Mouse (Mus musculus) hindbrain, embryonic 13.5 days (tissue): ENCODE measurements around the gene Tmpo. TPM values are rescaled to one million over a fixed set of nuclear protein-coding genes. Genes with fewer than 3 reads are reported as not detected.
"Not testable (repeated sequence)": the region's sequence is repeated elsewhere in the genome, so short reads cannot be mapped to it uniquely, and the experiment has no call there.

Experiments used
- ATAC-seq: fragments of 200-750 bp; cut with Nextera tagmentation; 2 replicates; pipeline ENCODE4 v1.8.0; 2017; ENCODE audit warnings: moderate TSS enrichment; ENCODE audit not compliant: low FRiP score
- H3K27ac ChIP-seq: fragments of 300-500 bp; sonication (generic); 2 replicates; pipeline ENCODE4 v1.5.1; 2015; ENCODE audit warnings: inconsistent platforms, mild to moderate bottlenecking, moderate library complexity
- H3K27me3 ChIP-seq: fragments of 300-500 bp; sonication (generic); 2 replicates; pipeline ENCODE4 v1.6.1; 2015; ENCODE audit warnings: mild to moderate bottlenecking, inconsistent platforms
- H3K36me3 ChIP-seq: fragments of 300-500 bp; sonication (generic); 2 replicates; pipeline ENCODE4 v1.6.1; 2015; ENCODE audit warnings: mild to moderate bottlenecking, inconsistent platforms
- H3K4me1 ChIP-seq: fragments of 300-500 bp; sonication (generic); replicated peaks from 2 replicates; pipeline ENCODE4 v1.6.1; 2015; ENCODE audit warnings: inconsistent platforms
- H3K4me2 ChIP-seq: fragments of 300-500 bp; sonication (generic); 2 replicates; pipeline ENCODE4 v1.6.1; 2015; ENCODE audit warnings: inconsistent platforms, mild to moderate bottlenecking, moderate library complexity
- H3K4me3 ChIP-seq: fragments of 300-500 bp; sonication (generic); 2 replicates; pipeline ENCODE4 v1.5.1; 2015; ENCODE audit warnings: mild to moderate bottlenecking, inconsistent platforms
- H3K9ac ChIP-seq: fragments of 300-500 bp; sonication (generic); 2 replicates; pipeline ENCODE4 v1.6.1; 2015; ENCODE audit warnings: mild to moderate bottlenecking, inconsistent platforms
- H3K9me3 ChIP-seq: fragments of 300-500 bp; sonication (generic); 2 replicates; pipeline ENCODE4 v1.6.1; 2016; ENCODE audit warnings: inconsistent platforms
- WGBS: fragments of 180-500 bp; shearing (Covaris S2); methylation state at CpG from one replicate; pipeline ENCODE4 v1.1.7; 2015; 5-methylcytosine and 5-hydroxymethylcytosine counted together
- polyA plus RNA-seq: library from polyadenylated mRNA; unstranded; fragments of >200 nt; fragmentation: Nextera tagmentation; extraction: Ambion mirVana; gene quantifications from 2 replicates; pipeline ENCODE4 v1.2.1, GENCODE M21; 2015

Gene Tmpo
- polyA plus RNA-seq, 1 experiment from 2014 or later: 129 TPM

DNA sequence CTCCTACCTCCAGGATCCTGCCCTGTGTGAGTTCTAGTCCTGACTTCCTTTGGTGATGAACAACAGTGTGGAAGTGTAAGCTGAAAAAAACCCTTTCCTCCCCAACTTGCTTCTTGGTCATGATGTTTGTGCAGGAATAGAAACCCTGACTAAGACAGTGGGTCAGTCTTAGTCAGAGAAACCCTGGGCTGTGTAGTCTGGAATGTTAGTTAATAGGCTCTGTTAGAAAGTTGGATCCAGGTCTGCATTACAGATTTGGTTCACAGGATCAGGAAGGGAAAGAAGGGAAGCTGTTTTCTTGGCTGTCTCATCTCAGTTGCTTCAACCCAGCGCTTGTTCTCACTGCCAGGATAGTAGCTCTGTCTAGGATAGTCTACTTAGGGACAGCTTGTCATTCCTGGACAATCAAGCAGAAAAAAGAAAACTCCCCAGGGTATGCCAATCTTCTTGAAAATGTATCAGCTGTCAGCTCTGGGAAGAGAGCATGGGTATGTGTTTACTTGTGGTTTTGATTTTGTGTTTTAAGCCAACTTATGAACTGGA is 18.2 kb upstream of the Tmpo start:
- WGBS: 82% methylated on average over 1 of the region's 1 CpGs
- no peak overlapping the region for H3K27ac ChIP-seq

GRCm38 (mm10) chr10:91197704-91198103 is 16.6 kb upstream of the Tmpo start:
- Histone ChIP-seq H3K4me2 (no peak overlapping the region), H3K27ac (no peak overlapping the region), H3K4me1 (no peaks in the 10 kb centered on the region), H3K9ac (no peak overlapping the region), H3K36me3 (no peaks in the 10 kb centered on the region), H3K4me3 (no peak overlapping the region), H3K9me3 (no peaks in the 10 kb centered on the region), H3K27me3 (no peaks in the 10 kb centered on the region)
- WGBS: 94% methylated on average over 8 of the region's 8 CpGs
- ATAC-seq: no peak

More for the DNA sequence above, 18.2 kb upstream of the Tmpo start:
- no peak overlapping the region for H3K4me2 ChIP-seq
- no peaks in the 10 kb centered on the region for H3K27me3 ChIP-seq
- no peaks in the 10 kb centered on the region for H3K4me1 ChIP-seq
- no peaks in the 10 kb centered on the region for H3K36me3 ChIP-seq
- H3K9me3 ChIP-seq: no peaks in the 10 kb centered on the region
- H3K4me3 ChIP-seq: no peak overlapping the region
- no peak for ATAC-seq
- no peak overlapping the region for H3K9ac ChIP-seq

GRCm38 (mm10) chr10:91196778-91197177 is 15.7 kb upstream of the Tmpo start:
- Histone ChIP-seq H3K4me2 (no peak overlapping the region), H3K27me3 (no peaks in the 10 kb centered on the region), H3K4me3 (no peak overlapping the region), H3K27ac (no peak overlapping the region), H3K4me1 (no peaks in the 10 kb centered on the region), H3K9me3 (no peaks in the 10 kb centered on the region), H3K9ac (no peak overlapping the region), H3K36me3 (no peaks in the 10 kb centered on the region)
- ATAC-seq: no peak
- WGBS: 94% methylated on average over 1 of the region's 1 CpGs

DNA sequence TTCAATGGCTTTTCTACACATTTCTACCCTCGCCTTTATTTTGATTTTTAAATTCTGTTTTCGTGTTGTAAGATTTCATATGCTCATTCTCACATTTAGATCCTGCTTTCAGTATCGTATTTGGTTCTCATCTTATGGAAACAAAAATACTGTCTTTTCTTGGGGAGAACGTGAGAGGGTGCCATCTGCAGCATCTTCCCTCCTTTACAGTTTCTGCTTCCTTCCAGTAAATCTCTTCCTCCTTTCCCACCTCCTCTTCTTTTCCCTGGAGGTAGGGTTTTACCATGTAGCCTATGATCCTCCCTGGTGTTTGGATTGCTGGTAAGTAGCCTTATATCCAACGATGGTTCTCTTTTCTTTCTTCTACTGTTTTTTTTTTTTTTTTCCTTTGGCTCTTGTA is 14.6 kb upstream of the Tmpo start:
- 92% methylated on average over 5 of the region's 5 CpGs for WGBS
- H3K9ac ChIP-seq: no peak overlapping the region
- no peaks in the 10 kb centered on the region for H3K9me3 ChIP-seq
- no peak overlapping the region for H3K27ac ChIP-seq
- H3K4me2 ChIP-seq: no peak overlapping the region
- H3K4me1 ChIP-seq: no peaks in the 10 kb centered on the region
- H3K27me3 ChIP-seq: no peaks in the 10 kb centered on the region
- ATAC-seq: no peak
- H3K4me3 ChIP-seq: no peak overlapping the region
- H3K36me3 ChIP-seq: no peaks in the 10 kb centered on the region

GRCm38 (mm10) chr10:91195091-91195490 is 14.0 kb upstream of the Tmpo start:
- Histone ChIP-seq H3K27me3 (no peaks in the 10 kb centered on the region), H3K4me3 (no peak overlapping the region), H3K9me3 (no peaks in the 10 kb centered on the region), H3K4me2 (no peak overlapping the region), H3K9ac (no peak overlapping the region), H3K36me3 (no peaks in the 10 kb centered on the region), H3K27ac (no peak overlapping the region), H3K4me1 (no peaks in the 10 kb centered on the region)
- no peak for ATAC-seq
- WGBS: 88% methylated on average over 14 of the region's 14 CpGs

DNA sequence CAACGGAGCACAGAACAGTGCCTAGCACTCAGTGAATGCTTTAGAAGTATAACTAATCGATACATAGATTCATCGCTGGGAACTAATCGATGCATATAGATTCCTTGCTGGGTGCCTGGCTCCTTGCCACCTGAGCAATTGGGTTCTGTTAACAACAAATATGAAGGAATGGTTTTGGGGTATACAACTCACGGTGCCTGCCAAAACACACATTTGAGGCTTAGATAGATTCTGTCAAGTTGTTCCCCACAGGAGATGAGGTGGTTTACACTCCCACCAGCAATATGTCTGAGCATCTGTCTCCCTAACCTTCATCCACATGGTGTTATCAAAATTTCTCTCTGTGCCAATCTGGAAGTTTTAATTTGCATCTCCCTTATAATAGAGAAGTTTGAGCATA is 10.7 kb upstream of the Tmpo start:
- 90% methylated on average over 5 of the region's 5 CpGs for WGBS
- Histone ChIP-seq H3K27me3 (no peaks in the 10 kb centered on the region), H3K9me3 (no peaks in the 10 kb centered on the region), H3K4me1 (peaks cover 6% of the 10 kb centered on the region), H3K4me2 (no peak overlapping the region), H3K4me3 (no peak overlapping the region), H3K36me3 (no peaks in the 10 kb centered on the region), H3K9ac (no peak overlapping the region), H3K27ac (no peak overlapping the region)
- no peak for ATAC-seq

DNA sequence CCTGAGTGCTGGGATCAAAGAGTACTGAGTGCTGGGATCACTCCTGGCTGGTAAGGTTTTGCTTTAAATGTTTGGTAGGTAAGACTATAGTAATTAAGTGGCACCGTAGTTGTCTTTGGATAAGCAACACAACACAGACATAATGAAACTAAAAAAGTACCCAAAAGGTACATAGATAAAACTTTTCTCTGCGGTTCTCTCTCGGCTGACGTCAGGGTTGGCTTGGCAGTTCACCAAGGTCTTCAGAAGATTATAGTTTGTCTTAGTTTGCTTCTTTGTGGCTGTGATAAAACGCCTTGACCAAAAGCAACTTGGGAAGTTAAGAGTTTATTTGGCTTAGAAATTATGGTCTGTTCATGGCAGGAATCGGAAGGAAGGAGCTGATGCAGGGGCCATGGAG is 8.4 kb upstream of the Tmpo start:
- Histone ChIP-seq H3K27me3 (no peaks in the 10 kb centered on the region), H3K4me1 (peaks cover 7% of the 10 kb centered on the region), H3K27ac (no peak overlapping the region), H3K4me2 (no peak overlapping the region), H3K9ac (no peak overlapping the region), H3K36me3 (no peaks in the 10 kb centered on the region), H3K4me3 (no peak overlapping the region), H3K9me3 (no peaks in the 10 kb centered on the region)
- ATAC-seq: no peak
- WGBS: 92% methylated on average over 6 of the region's 6 CpGs

DNA sequence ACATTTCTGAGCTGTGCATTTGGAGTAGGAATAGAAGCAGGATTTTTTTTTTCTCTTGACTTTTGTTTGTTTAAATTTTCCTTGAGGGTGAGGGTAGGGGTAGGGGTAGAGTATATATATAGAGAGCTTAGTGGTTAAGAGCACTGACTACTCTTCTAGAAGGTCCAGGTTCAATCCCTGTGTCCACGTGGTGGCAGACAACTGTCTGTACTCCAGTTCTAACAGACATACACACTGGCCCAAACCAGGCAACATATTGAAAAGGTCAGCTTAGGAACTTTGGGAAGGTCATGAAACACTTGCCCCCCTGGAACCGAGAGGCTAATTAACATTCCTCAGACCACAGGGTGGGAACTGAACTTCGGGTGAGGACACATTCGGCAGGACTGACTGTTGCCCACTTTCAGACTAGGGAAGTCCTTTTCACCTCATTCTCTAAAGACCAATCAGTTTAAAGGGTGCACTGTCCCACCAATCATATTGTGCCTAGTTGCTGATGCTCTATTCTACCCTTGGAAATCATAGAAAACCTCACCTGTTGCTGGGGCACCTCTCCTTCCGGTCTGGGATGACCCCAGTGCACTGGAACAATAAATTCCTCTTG is 7.7 kb upstream of the Tmpo start:
- WGBS: 84% methylated on average over 5 of the region's 5 CpGs

GRCm38 (mm10) chr10:91187872-91188271 is 6.8 kb upstream of the Tmpo start:
- ATAC-seq: peak; percentile 45; the same call in 1 of the 2 replicates
- H3K27me3 ChIP-seq: no peaks in the 10 kb centered on the region
- WGBS: under 1% methylated on average over 15 of the region's 15 CpGs
- H3K4me1 ChIP-seq: peaks cover 18% of the 10 kb centered on the region
- H3K4me3 ChIP-seq: peak overlapping the region; percentile 29
- no peaks in the 10 kb centered on the region for H3K9me3 ChIP-seq
- H3K9ac ChIP-seq: peak overlapping the region; percentile 75
- H3K4me2 ChIP-seq: peak overlapping the region; percentile 52
- H3K27ac ChIP-seq: peak overlapping the region; percentile 96
- no peaks in the 10 kb centered on the region for H3K36me3 ChIP-seq

More for the DNA sequence above, 7.7 kb upstream of the Tmpo start:
- H3K4me2 ChIP-seq: no peak overlapping the region
- H3K9me3 ChIP-seq: no peaks in the 10 kb centered on the region
- H3K9ac ChIP-seq: no peak overlapping the region
- ATAC-seq: no peak
- H3K27ac ChIP-seq: peak overlapping the region; percentile 96
- no peaks in the 10 kb centered on the region for H3K36me3 ChIP-seq
- H3K4me3 ChIP-seq: no peak overlapping the region
- H3K4me1 ChIP-seq: peaks cover 8% of the 10 kb centered on the region
- H3K27me3 ChIP-seq: no peaks in the 10 kb centered on the region

- peaks cover 19% of the 10 kb centered on the region for H3K4me1 ChIP-seq
- 17% methylated on average over 10 of the region's 10 CpGs for WGBS
- no peaks in the 10 kb centered on the region for H3K9me3 ChIP-seq
- ATAC-seq: peak; percentile 30; the same call in 1 of the 2 replicates
- peak overlapping the region; percentile 96 for H3K27ac ChIP-seq
- H3K36me3 ChIP-seq: no peaks in the 10 kb centered on the region
- H3K9ac ChIP-seq: peak overlapping the region; percentile 75
- peak overlapping the region; percentile 52 for H3K4me2 ChIP-seq
- H3K27me3 ChIP-seq: no peaks in the 10 kb centered on the region
- H3K4me3 ChIP-seq: peak overlapping the region; percentile 29
These were observed 6.2 kb upstream of the Tmpo start for GRCm38 (mm10) chr10:91187349-91187748.

GRCm38 (mm10) chr10:91185721-91186120 is 4.6 kb upstream of the Tmpo start:
- H3K27me3 ChIP-seq: no peaks in the 10 kb centered on the region
- ATAC-seq: no peak
- peaks cover 19% of the 10 kb centered on the region for H3K4me1 ChIP-seq
- no peak overlapping the region for H3K4me3 ChIP-seq
- WGBS: 99% methylated on average over 2 of the region's 2 CpGs
- no peaks in the 10 kb centered on the region for H3K36me3 ChIP-seq
- H3K27ac ChIP-seq: no peak overlapping the region
- no peak overlapping the region for H3K9ac ChIP-seq
- no peak overlapping the region for H3K4me2 ChIP-seq
- no peaks in the 10 kb centered on the region for H3K9me3 ChIP-seq

DNA sequence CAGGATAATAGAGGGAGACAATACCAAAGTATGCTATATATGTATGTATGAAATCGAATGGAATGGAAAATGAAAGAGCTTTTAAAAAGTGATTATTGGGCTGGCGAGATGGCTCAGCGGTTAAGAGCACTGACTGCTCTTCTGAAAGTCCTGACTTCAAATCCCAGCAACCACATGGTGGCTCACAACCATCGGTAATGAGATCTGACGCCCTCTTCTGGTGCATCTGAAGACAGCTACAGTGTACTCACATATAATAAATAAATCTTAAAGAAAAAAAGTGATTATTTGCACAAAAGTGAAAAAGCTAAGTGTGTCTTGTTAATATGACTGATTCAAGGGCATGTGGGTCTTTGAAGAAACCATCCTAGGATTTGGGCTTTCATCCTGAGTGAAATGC is 3.8 kb upstream of the Tmpo start:
- H3K4me1 ChIP-seq: peaks cover 27% of the 10 kb centered on the region
- H3K4me3 ChIP-seq, H3K27ac ChIP-seq, H3K9me3 ChIP-seq, ATAC-seq, H3K36me3 ChIP-seq, H3K9ac ChIP-seq, H3K4me2 ChIP-seq, H3K27me3 ChIP-seq: not testable (repeated sequence)
- WGBS: 65% methylated on average over 5 of the region's 5 CpGs

DNA sequence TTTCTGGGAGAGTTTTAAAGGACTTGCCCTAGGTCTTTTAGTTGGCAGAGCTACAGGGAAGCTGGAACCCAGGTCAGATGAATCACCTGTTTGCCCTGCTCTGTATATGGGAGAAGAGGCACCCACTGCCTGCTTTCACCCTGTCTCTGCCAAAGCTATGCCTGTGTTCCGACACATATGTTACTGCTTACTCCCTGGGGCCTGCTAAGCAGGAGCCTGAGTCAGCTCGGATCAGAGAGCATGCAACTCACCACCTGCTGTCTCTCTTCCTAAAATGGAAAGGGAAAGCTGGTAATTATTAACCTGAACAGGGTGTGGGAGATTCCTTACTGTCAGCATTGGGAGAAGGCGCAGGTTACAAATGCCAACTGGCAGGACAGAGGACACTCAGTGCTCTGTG is 2.2 kb upstream of the Tmpo start:
- peak overlapping the region; percentile 59 for H3K4me2 ChIP-seq
- WGBS: 29% methylated on average over 3 of the region's 3 CpGs
- H3K4me3 ChIP-seq: 0 out of 2 replicates have a peak overlapping the region, but pooled peaks have one; percentile 54
- H3K4me1 ChIP-seq: peaks cover 30% of the 10 kb centered on the region
- peak overlapping the region; percentile 76; the same call in 1 of the 2 replicates for H3K9ac ChIP-seq
- no peak for ATAC-seq
- H3K36me3 ChIP-seq: no peaks in the 10 kb centered on the region
- no peaks in the 10 kb centered on the region for H3K9me3 ChIP-seq
- H3K27ac ChIP-seq: peak overlapping the region; percentile 99
- H3K27me3 ChIP-seq: no peaks in the 10 kb centered on the region
